Mouse (Mus musculus): ENCODE measurements around the gene Pou2f3. TPM values are rescaled to one million over a fixed set of nuclear protein-coding genes. Genes with fewer than 3 reads are reported as not detected.

The Pou2f3 gene
- polyA plus RNA-seq, 1 experiment, result not detected

- Histone ChIP-seq H3K4me3 (peak overlapping the region; percentile 91), H3K27me3 (ENCODE audit: control insufficient read depth, insufficient read depth, insufficient read length) (no peaks in the 10 kb centered on the region), H3K4me2 (ENCODE audit: low read depth) (peak overlapping the region; percentile 99), H3K36me3 (ENCODE audit: control insufficient read depth, insufficient read depth) (no peaks in the 10 kb centered on the region), H3K79me2 (ENCODE audit: control insufficient read depth, insufficient read depth) (peaks cover 36% of the 10 kb centered on the region), H3ac (ENCODE audit: control insufficient read depth, insufficient read length) (peak overlapping the region; percentile 66)
- no peak for TF ChIP-seq USF1 (IDR thresholded peaks at IDR 0.05; ENCODE audit: low read depth)
- no peak for TF ChIP-seq POLR2A (IDR thresholded peaks at IDR 0.05; ENCODE audit: insufficient read length, low read depth)
- no peak for TF ChIP-seq TCF12 (IDR thresholded peaks at IDR 0.05; ENCODE audit: insufficient read depth, poor library complexity, severe bottlenecking)
- no peak for TF ChIP-seq POLR2AphosphoS2 (IDR thresholded peaks at IDR 0.05; ENCODE audit: insufficient read length, low read depth)
- TF ChIP-seq REST (IDR thresholded peaks at IDR 0.05; ENCODE audit: insufficient read depth, insufficient read length), result no peak
- no peak for TF ChIP-seq TCF3 (IDR thresholded peaks at IDR 0.05; ENCODE audit: insufficient read length, low read depth)
- TF ChIP-seq CEBPB (IDR thresholded peaks at IDR 0.05; ENCODE audit: insufficient read depth, poor library complexity, severe bottlenecking), result no peak
- TF ChIP-seq MYOG (IDR thresholded peaks at IDR 0.05; ENCODE audit: control insufficient read depth in 1 of 3, insufficient read depth in 1 of 3, insufficient read length in 2 of 3, low read depth in 2 of 3), result no peak
Observed at GRCm38 (mm10) chr9:43106426-43107186, 103.6 kb downstream of the Pou2f3 start.

GRCm38 (mm10) chr9:43105664-43106361 is 104.4 kb downstream of the Pou2f3 start:
- H3K36me3 ChIP-seq (ENCODE audit: control insufficient read depth, insufficient read depth), result no peaks in the 10 kb centered on the region
- H3ac ChIP-seq (ENCODE audit: control insufficient read depth, insufficient read length), result peak overlapping the region; percentile 66
- peaks cover 44% of the 10 kb centered on the region for H3K79me2 ChIP-seq (ENCODE audit: control insufficient read depth, insufficient read depth)
- TF ChIP-seq MAX (IDR thresholded peaks at IDR 0.05; ENCODE audit: low read depth) (no peak), TCF3 (IDR thresholded peaks at IDR 0.05; ENCODE audit: insufficient read length, low read depth) (no peak), REST (IDR thresholded peaks at IDR 0.05; ENCODE audit: insufficient read depth, insufficient read length) (no peak), CEBPB (IDR thresholded peaks at IDR 0.05; ENCODE audit: insufficient read depth, poor library complexity, severe bottlenecking) (no peak), MYOD1 (IDR thresholded peaks at IDR 0.05; ENCODE audit: control insufficient read depth in 1 of 3, insufficient read length in 2 of 3, low read depth in 2 of 3) (no peak), TCF12 (IDR thresholded peaks at IDR 0.05; ENCODE audit: insufficient read depth, poor library complexity, severe bottlenecking) (no peak), POLR2A (IDR thresholded peaks at IDR 0.05; ENCODE audit: insufficient read length, low read depth) (peak; percentile 71), SRF (IDR thresholded peaks at IDR 0.05; ENCODE audit: control insufficient read depth, insufficient read length, low read depth) (no peak), MYOG (IDR thresholded peaks at IDR 0.05; ENCODE audit: control insufficient read depth in 1 of 3, insufficient read depth in 1 of 3, insufficient read length in 2 of 3, low read depth in 2 of 3) (peak in 1 of 3 experiments; percentile 31), POLR2AphosphoS2 (IDR thresholded peaks at IDR 0.05; ENCODE audit: insufficient read length, low read depth) (peak; percentile 52), USF1 (IDR thresholded peaks at IDR 0.05; ENCODE audit: low read depth) (no peak), E2F4 (IDR thresholded peaks at IDR 0.05; ENCODE audit: insufficient read depth) (peak; percentile 58)
- peak overlapping the region; percentile 99 for H3K4me2 ChIP-seq (ENCODE audit: low read depth)
- H3K27me3 ChIP-seq (ENCODE audit: control insufficient read depth, insufficient read depth, insufficient read length), result no peaks in the 10 kb centered on the region
- H3K4me3 ChIP-seq, result peak overlapping the region; percentile 91

- peak overlapping the region; percentile 66 for H3ac ChIP-seq (ENCODE audit: control insufficient read depth, insufficient read length)
- TF ChIP-seq SRF (IDR thresholded peaks at IDR 0.05; ENCODE audit: control insufficient read depth, insufficient read length, low read depth), result no peak
- peak overlapping the region; percentile 91 for H3K4me3 ChIP-seq
- no peaks in the 10 kb centered on the region for H3K36me3 ChIP-seq (ENCODE audit: control insufficient read depth, insufficient read depth)
- H3K4me2 ChIP-seq (ENCODE audit: low read depth), result peak overlapping the region; percentile 91
- H3K27me3 ChIP-seq (ENCODE audit: control insufficient read depth, insufficient read depth, insufficient read length), result no peaks in the 10 kb centered on the region
- H3K79me2 ChIP-seq (ENCODE audit: control insufficient read depth, insufficient read depth), result peaks cover 51% of the 10 kb centered on the region
Observed at GRCm38 (mm10) chr9:43104873-43105663, 105.1 kb downstream of the Pou2f3 start.

- Histone ChIP-seq H3K27me3 (ENCODE audit: control insufficient read depth, insufficient read depth, insufficient read length) (no peaks in the 10 kb centered on the region), H3K79me2 (ENCODE audit: control insufficient read depth, insufficient read depth) (peaks cover 57% of the 10 kb centered on the region), H3K4me3 (peak overlapping the region; percentile 91), H3K36me3 (ENCODE audit: control insufficient read depth, insufficient read depth) (no peaks in the 10 kb centered on the region), H3K4me2 (ENCODE audit: low read depth) (peak overlapping the region; percentile 91), H3ac (ENCODE audit: control insufficient read depth, insufficient read length) (peak overlapping the region; percentile 66)
- TF ChIP-seq E2F4 (IDR thresholded peaks at IDR 0.05; ENCODE audit: insufficient read depth), result no peak
- TF ChIP-seq USF1 (IDR thresholded peaks at IDR 0.05; ENCODE audit: low read depth), result no peak
- no peak for TF ChIP-seq POLR2A (IDR thresholded peaks at IDR 0.05; ENCODE audit: insufficient read length, low read depth)
- no peak for TF ChIP-seq SRF (IDR thresholded peaks at IDR 0.05; ENCODE audit: control insufficient read depth, insufficient read length, low read depth)
- TF ChIP-seq POLR2AphosphoS2 (IDR thresholded peaks at IDR 0.05; ENCODE audit: insufficient read length, low read depth), result no peak
- TF ChIP-seq REST (IDR thresholded peaks at IDR 0.05; ENCODE audit: insufficient read depth, insufficient read length), result no peak
- no peak for TF ChIP-seq MAX (IDR thresholded peaks at IDR 0.05; ENCODE audit: low read depth)
- TF ChIP-seq TCF12 (IDR thresholded peaks at IDR 0.05; ENCODE audit: insufficient read depth, poor library complexity, severe bottlenecking), result no peak
- TF ChIP-seq CEBPB (IDR thresholded peaks at IDR 0.05; ENCODE audit: insufficient read depth, poor library complexity, severe bottlenecking), result no peak
- TF ChIP-seq MYOG (IDR thresholded peaks at IDR 0.05; ENCODE audit: control insufficient read depth in 1 of 3, insufficient read depth in 1 of 3, insufficient read length in 2 of 3, low read depth in 2 of 3), result no peak
- TF ChIP-seq MYOD1 (IDR thresholded peaks at IDR 0.05; ENCODE audit: control insufficient read depth in 1 of 3, insufficient read length in 2 of 3, low read depth in 2 of 3), result no peak
- TF ChIP-seq TCF3 (IDR thresholded peaks at IDR 0.05; ENCODE audit: insufficient read length, low read depth), result no peak
Observed at GRCm38 (mm10) chr9:43104526-43104872, 105.7 kb downstream of the Pou2f3 start.

Data from myocyte (in vitro differentiated cells).